In the genomic region with DNA sequence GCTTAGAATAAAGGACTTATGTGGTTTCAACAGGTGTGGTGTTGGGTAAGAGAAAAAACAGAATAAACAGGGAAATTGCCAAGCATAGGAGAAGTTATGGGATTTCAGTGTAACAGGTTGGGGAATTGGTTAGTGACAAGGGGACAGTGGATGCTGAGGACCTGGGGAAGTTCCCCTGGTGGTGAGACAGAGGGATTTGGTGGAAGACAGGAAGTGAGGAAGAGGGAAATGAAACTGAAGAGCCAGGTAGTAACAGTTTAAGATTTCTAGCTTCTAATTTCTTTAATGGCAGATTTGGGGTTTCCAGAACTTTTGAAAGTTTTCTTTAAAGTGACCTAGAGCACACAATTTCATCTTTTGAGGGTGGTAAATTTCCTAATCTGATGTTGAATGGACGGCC, we compare ENCODE assay signal across 25 mouse cellular contexts. TPM values are rescaled to one million over a fixed set of nuclear protein-coding genes. Genes with fewer than 3 reads are reported as not detected.
DNase-seq lines count a peak whose midpoint lies in the region; ATAC-seq and TF ChIP-seq lines count a peak whose summit lies in the region.
"Had no signal": no experiment of that assay in that cellular context is flagged by ENCODE, and none has a peak within 500 bp of the region (broad histone marks: within the 10 kb centered on the region; RNA-seq: fewer than 3 reads in every experiment).

No protein-coding gene starts in this region.

- H3K4me3 ChIP-seq in lung, embryonic 14.5 days (ENCODE audit: low read depth, low read length) = no peak overlapping the region
- H3K4me3 ChIP-seq: embryonic facial prominence, embryonic 10.5 days; embryonic facial prominence, embryonic 13.5 days; erythroblast, embryonic 14.5 days; forebrain, embryonic 12.5 days; forebrain, embryonic 15.5 days; hindbrain, embryonic 12.5 days; hindbrain, embryonic 15.5 days had no signal

- no peaks in the 10 kb centered on the region for H3K4me1 ChIP-seq in lung, embryonic 14.5 days (ENCODE audit: insufficient read depth)
- H3K4me1 ChIP-seq: embryonic facial prominence, embryonic 10.5 days; embryonic facial prominence, embryonic 13.5 days; forebrain, embryonic 12.5 days; forebrain, embryonic 15.5 days; hindbrain, embryonic 12.5 days; hindbrain, embryonic 15.5 days had no signal

- WGBS in lung, embryonic 14.5 days = 86% methylated on average over 1 of the region's 1 CpGs

- no peak overlapping the region for H3K9ac ChIP-seq in lung, embryonic 14.5 days
- H3K9ac ChIP-seq: embryonic facial prominence, embryonic 13.5 days; forebrain, embryonic 12.5 days; forebrain, embryonic 15.5 days; hindbrain, embryonic 12.5 days; hindbrain, embryonic 15.5 days had no signal

- ATAC-seq in lung, embryonic 14.5 days (ENCODE audit: insufficient read depth) = no peak
- ATAC-seq in common myeloid progenitor, adult 5-6 weeks (replicated peaks; ENCODE audit: low read depth, poor library complexity, severe bottlenecking) = peak; percentile 25; the same call in 1 of the 2 replicates
- ATAC-seq in megakaryocyte progenitor cell, adult 5-6 weeks (replicated peaks; ENCODE audit: poor library complexity) = peak; percentile 55
- ATAC-seq: activated CD4-positive, CD25-positive, alpha-beta regulatory T cell, adult 4 months; forebrain, embryonic 15.5 days had no signal

- 0 out of 2 replicates have a peak, but pooled peaks have one; percentile 2 for TF ChIP-seq CTCF in lung, embryonic 14.5 days (IDR thresholded peaks at IDR 0.05; ENCODE audit: low read depth)

- no peak overlapping the region for H3K27ac ChIP-seq in lung, embryonic 14.5 days (ENCODE audit: low read depth)
- H3K27ac ChIP-seq: embryonic facial prominence, embryonic 10.5 days; embryonic facial prominence, embryonic 13.5 days; forebrain, embryonic 12.5 days; forebrain, embryonic 15.5 days; hindbrain, embryonic 12.5 days; hindbrain, embryonic 15.5 days had no signal

- no peaks in the 10 kb centered on the region for H3K9me3 ChIP-seq in lung, embryonic 14.5 days (ENCODE audit: low read depth, low read length)
- H3K9me3 ChIP-seq: embryonic facial prominence, embryonic 10.5 days; embryonic facial prominence, embryonic 13.5 days; forebrain, embryonic 12.5 days; forebrain, embryonic 15.5 days; hindbrain, embryonic 12.5 days; hindbrain, embryonic 15.5 days had no signal

- no peak for DNase-seq in lung, embryonic 14.5 days
- no peak for DNase-seq in lung, postnatal 36 days
- DNase-seq in left cerebral cortex, adult 9 months (ENCODE audit: low spot score in 2 of 2) = no peak
- no peak for DNase-seq in MN1 (ENCODE audit: low spot score)
- DNase-seq: adrenal gland, adult 8-10 months; adrenal gland, postnatal 25 days; cerebellum, adult 18-20 months; cerebellum, adult 9-11 months; cerebellum, postnatal 25 days; embryo, embryonic 11 days; gastrocnemius, postnatal 10 days; gastrocnemius, postnatal 36 days had no signal

- no peaks in the 10 kb centered on the region for H3K27me3 ChIP-seq in lung, embryonic 14.5 days (ENCODE audit: insufficient read depth, low read length)
- H3K27me3 ChIP-seq: embryonic facial prominence, embryonic 13.5 days; forebrain, embryonic 12.5 days; forebrain, embryonic 15.5 days; hindbrain, embryonic 15.5 days had no signal

- no peak overlapping the region for H3K4me2 ChIP-seq in lung, embryonic 14.5 days
- H3K4me2 ChIP-seq: embryonic facial prominence, embryonic 13.5 days; forebrain, embryonic 12.5 days; forebrain, embryonic 15.5 days; heart, embryonic 11.5 days; hindbrain, embryonic 12.5 days; hindbrain, embryonic 15.5 days had no signal

- H3K36me3 ChIP-seq in lung, embryonic 14.5 days (ENCODE audit: insufficient read depth) = no peaks in the 10 kb centered on the region
- H3K36me3 ChIP-seq: embryonic facial prominence, embryonic 10.5 days; embryonic facial prominence, embryonic 13.5 days; forebrain, embryonic 12.5 days; forebrain, embryonic 15.5 days; hindbrain, embryonic 12.5 days; hindbrain, embryonic 15.5 days had no signal

RNA-seq across cellular contexts. Expression of gene Lpar3, which starts 23.9 kb away (rescaled TPM):
- polyA plus RNA-seq in lung, embryonic 14.5 days (2014; fragmentation: Nextera tagmentation; extraction: Ambion mirVana) = 1.8 and 1.9 TPM in 2 replicates
- not detected in 2 replicates for total RNA-seq in common myeloid progenitor, adult 5-6 weeks (2017)
- total RNA-seq in megakaryocyte progenitor cell, adult 5-6 weeks (2015) = not detected in 2 replicates
- not detected in 2 replicates for total RNA-seq in megakaryocyte progenitor cell, adult 5-6 weeks (2017)
- total RNA-seq: hematopoietic stem cell, adult 5-6 weeks; MEL had no signal
- polyA plus RNA-seq: activated CD4-positive, CD25-positive, alpha-beta regulatory T cell, adult 4 months had no signal
